Mouse (Mus musculus): ENCODE results near the gene Sh2b3.

The Sh2b3 gene

DNA sequence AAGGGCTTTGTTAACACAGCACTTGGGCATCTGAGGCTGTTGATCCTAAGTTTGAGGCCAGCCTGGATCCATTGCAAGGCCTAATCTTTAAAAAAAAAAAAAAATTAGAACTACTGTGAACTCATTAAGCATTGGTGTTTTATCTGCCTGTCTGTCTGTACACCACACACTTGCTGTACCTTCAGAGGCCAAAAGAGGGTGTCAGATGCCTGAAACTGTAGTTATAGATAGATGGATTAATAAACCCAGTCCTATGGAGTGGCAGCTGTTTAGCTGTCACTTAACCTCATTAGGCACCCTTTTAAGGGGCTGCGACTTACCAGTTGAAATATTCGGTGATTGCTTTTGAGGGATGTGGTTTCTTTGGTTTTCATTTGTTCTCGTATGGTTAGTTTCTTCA, 41.6 kb downstream of the Sh2b3 start:
- no peak for DNase-seq (ENCODE audit: low spot score in 2 of 2)

DNA sequence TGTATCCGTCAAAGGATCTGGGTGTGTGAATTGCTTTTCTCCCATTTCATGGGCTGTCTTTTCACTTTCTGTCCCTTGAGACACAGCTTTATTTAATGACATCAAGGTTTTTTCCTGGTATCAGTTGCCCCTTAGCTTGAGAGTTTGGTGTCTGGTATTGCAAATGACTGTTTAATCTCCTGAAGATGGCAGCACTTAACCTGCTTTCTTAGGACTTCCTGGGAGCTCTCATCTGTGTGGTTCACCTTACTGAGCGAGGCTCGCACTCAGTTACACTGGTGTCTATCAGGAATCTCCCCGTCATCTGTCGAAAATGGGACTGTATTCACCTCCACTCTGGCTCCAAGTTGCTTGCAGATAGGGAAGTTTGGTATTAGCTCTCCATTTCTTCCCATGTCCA, 46.4 kb downstream of the Sh2b3 start:
- DNase-seq (ENCODE audit: low spot score in 2 of 2), result no peak

DNA sequence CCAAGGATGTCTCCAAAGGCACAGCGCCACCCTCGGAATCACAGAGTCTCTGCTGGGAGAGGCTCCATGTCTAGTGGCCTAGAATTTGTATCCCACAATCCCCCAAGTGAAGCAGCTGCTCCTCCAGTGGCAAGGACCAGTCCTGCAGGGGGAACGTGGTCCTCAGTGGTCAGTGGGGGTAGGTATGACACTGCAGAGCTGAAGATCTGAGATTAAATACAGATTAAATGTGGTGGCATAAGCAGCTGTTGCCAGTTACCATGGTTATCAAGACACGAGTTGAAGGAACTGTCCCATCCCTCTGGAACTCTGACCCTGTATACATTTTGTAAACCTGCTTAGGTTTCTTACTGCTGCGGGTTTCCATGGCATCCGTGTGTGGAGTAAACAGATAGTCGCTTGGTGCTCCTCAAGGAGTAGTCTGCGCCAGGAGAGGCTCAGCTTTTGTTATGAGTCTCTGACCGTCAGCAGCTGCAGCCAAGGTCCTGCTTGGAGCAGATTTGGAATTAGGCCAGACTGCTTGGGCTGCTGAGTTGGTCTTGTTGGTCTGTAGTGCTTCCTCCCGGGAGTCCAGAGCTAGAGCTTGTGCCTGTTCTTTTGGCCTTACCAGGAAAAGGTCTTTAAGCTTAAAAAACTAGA, 53.5 kb downstream of the Sh2b3 start:
- DNase-seq (ENCODE audit: low spot score in 2 of 2), result no peak

DNA sequence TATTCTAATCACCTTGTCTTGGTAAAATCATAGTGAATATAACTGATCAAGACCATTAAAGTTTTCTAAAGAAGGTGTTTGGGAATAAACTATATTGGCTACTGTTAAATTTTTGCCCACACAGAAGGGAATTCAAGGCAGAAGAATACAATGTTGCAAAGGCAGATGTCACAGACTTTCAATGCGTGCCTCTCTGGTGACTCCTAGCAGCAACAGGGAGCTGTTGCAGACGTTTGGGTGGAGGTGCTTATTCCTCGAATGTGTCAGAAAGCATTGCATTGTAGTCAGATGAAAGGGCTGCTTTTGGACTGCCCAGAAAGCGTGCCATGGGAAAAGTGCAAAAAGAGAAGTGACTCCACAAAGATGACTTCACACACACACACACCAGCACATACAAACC, 55.0 kb downstream of the Sh2b3 start:
- DNase-seq (ENCODE audit: low spot score in 2 of 2), result no peak

DNA sequence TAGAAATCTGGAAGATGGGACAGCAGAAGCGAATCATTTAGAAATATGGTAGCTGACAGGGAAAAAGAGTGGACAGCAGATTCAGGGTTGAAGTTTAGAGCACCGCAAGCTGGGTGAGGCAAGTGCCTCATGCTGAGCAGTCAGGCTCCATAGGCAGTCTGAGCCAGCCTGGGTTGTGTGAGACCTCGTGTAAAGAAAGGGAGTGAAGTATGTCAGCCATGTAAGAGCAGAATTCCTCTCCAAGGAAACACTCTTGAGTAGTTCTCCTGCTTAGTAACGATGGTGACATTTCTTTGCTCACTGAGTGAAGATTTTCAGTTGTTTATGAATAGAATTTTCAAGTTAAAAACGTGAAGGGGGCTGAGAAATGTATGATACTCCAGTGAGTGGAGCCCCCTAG, 57.3 kb downstream of the Sh2b3 start:
- no peak for DNase-seq (ENCODE audit: low spot score in 2 of 2)

DNA sequence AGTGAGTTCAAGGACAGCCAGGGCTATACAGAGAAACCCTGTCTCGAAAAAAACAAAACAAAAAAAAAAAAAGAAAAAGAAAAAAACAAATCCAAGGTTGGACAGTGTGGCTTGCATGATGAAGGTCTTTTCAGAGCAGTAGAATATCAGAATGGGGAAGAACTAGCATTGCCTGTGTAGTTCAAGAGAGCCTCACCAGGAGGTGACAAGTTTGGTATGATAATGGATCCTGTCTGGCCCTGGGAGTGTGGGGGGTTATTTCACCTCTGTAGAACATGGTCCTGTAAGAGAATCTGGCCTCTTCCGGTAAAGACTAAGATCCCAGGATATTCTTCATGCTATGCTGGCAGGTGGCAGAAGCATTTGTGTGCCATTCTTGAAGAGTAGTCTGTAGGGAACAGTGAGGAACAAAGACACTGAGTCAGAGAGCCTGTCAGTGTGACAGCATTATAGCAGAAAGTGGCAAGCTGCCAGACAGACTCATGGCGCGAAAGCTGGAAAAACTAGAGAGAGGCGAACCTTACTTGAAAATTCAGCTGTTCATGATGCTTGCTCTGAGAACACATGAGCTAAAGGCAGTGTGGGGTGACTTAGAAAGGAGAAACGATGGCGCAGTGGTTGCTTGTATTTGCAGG, 58.8 kb downstream of the Sh2b3 start:
- DNase-seq (ENCODE audit: low spot score in 2 of 2), result no peak

DNA sequence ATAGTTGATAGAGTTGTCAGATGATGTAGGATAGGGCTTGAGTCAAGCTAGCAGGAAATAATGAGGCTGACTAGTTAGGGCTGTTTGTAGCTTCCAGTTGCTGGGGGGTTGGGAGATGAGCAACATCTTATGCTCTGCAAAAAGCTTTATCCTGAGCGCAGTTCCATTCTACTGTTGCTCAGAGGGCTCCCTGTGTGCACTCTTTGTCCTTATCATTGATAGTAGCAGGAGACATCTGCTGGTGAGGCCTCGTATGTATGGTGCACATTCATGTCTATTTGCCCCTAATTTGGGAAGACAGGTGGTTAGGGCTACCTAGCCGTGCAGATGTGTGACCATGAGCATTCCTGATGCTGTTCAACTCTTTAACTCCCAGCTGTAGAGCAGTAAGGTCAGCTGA, 65.8 kb downstream of the Sh2b3 start:
- no peak for DNase-seq (ENCODE audit: low spot score in 2 of 2)

DNA sequence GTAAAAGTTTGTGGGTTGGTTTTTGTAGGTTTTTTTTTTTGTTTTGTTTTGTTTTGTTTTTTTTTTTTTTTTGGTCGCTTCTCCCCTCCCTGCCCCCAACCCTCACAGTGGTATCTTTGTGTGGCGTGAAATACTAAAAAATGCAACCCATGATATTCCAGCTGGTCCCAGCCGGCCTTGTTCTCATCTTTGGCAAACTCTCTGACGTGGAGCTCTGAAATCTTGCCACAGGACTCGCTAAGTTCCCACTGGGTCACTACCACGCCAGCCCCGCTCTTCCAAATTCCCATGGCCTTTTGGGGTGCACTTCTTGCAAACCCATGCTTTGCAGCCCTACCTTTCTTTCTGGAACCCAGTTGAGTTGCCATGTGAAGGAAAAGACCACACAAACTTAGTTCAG, 67.6 kb downstream of the Sh2b3 start:
- no peak for DNase-seq (ENCODE audit: low spot score in 2 of 2)

DNA sequence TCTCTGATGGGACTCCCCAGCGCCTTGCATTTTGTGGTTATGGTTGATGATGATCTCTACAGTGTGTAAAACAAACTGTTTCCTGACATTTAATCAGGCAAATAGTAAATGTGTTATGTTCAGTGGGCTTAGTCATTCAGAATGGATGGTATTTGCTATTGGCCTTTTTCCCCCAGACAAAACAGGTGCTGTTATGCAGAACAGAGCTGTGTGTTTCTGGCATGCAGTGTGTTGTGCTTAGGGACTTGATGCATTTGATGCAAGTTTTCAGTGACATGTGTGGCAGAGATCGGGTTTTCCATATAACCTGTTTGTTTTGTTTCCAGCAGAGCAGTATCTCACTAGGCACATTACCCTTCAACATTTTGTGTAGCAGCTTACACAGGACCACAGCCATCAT, 69.9 kb downstream of the Sh2b3 start:
- no peak for DNase-seq (ENCODE audit: low spot score in 2 of 2)

DNA sequence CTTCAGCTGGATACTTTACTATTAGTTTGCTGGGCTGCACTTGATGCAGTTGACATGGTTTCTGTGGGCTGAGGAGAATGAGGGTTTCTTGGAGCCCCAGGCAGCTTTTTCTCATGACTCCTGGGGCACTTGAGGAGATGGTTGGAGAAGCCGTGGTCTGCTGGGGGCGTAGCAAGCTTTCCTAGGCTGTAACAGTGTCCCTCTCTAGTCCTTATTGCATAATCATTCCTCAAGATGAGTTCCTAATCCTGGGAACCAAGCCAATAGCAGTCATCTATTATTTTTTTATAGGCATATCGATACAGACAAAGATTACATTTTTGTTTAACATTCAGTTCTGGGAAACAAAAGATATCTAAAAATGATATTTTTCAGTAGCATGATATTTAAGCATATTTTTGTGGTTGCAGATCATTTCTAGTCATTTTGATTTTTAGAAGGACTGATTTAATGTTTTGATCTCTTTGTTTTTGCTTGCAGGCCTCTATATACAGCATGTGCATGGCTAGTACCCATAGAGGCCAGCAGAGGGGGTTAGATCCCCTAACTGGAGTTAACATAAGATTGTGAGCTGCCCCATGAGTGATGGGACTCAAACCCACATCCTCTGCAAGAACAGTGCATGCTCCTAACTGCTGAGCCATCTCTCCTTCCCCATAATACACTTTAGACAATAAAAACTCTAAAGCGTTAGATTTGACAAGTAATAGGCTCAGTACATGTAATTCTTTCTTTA, 71.2 kb downstream of the Sh2b3 start:
- peak; percentile 26 to 34 for DNase-seq (ENCODE audit: low spot score in 2 of 2)
